Mouse (Mus musculus) kidney, embryonic 16.5 days (tissue): ENCODE measurements at regions not wholly inside any gene's neighbourhood (a gene's known extent, or its start where the extent isn't known, plus 50 kb on each side); places are given as distances from the start of the nearest gene placed in this dataset.

Source experiments
- ATAC-seq: fragments of 200-750 bp; cut with Nextera tagmentation; 2 replicates; pipeline ENCODE4 v1.8.0; 2017; ENCODE audit warnings: moderate TSS enrichment; ENCODE audit not compliant: low FRiP score, low TSS enrichment
- H3K27ac ChIP-seq: fragments of 300-500 bp; sonication (generic); 2 replicates; pipeline ENCODE4 v1.5.1; 2014; ENCODE audit warnings: low read length
- H3K27me3 ChIP-seq: fragments of 300-500 bp; sonication (generic); 2 replicates; pipeline ENCODE4 v1.6.1; 2014; ENCODE audit warnings: low read length, control low read depth, mixed read lengths; ENCODE audit not compliant: insufficient read depth
- H3K36me3 ChIP-seq: fragments of 300-500 bp; sonication (generic); 2 replicates; pipeline ENCODE4 v1.6.1; 2014; ENCODE audit warnings: low read length, control low read depth, mixed read lengths; ENCODE audit not compliant: insufficient read depth
- H3K4me1 ChIP-seq: fragments of 300-500 bp; sonication (generic); 2 replicates; pipeline ENCODE4 v1.6.1; 2014; ENCODE audit warnings: low read length, control low read depth, mixed read lengths; ENCODE audit not compliant: insufficient read depth
- H3K4me2 ChIP-seq: fragments of 300-500 bp; sonication (generic); replicated peaks from 2 replicates; pipeline ENCODE4 v1.6.1; 2014; ENCODE audit warnings: low read depth, low read length
- H3K4me3 ChIP-seq: fragments of 300-500 bp; sonication (generic); 2 replicates; pipeline ENCODE4 v1.5.1; 2014; ENCODE audit warnings: mild to moderate bottlenecking, low read length
- H3K9ac ChIP-seq: fragments of 300-500 bp; sonication (generic); replicated peaks from 2 replicates; pipeline ENCODE4 v1.6.1; 2014; ENCODE audit warnings: low read length
- H3K9me3 ChIP-seq: fragments of 300-500 bp; sonication (generic); 2 replicates; pipeline ENCODE4 v1.6.1; 2016; ENCODE audit warnings: low read length, control low read depth
- WGBS: fragments of 180-500 bp; shearing (Covaris S2); extraction: QIAGEN DNeasy Blood & Tissue Kit; methylation state at CpG from one replicate; pipeline ENCODE4 v1.1.7; 2014; 5-methylcytosine and 5-hydroxymethylcytosine counted together

DNA sequence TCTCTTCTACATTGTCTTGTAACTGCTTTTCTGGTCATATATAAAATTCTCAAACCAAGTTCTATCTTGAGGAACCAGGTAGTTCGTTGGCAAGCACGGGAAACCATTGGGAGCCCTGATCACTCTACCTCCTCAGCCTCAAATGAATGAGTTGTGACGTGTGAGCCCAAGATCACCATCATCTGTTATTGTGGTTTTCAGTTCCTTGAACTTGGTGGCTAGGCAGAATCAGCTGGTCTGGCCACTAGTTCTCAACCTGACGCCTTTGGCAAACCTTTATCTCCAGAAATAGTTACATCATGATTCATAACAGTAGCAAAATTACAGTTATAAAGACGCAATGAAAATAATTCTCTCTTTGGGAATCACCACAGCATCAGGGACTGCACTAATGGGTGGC is 209.7 kb upstream of the Dusp10 start:
- Histone ChIP-seq H3K9me3 (no peaks in the 10 kb centered on the region), H3K4me1 (no peaks in the 10 kb centered on the region), H3K36me3 (no peaks in the 10 kb centered on the region), H3K27ac (no peak overlapping the region), H3K9ac (no peak overlapping the region), H3K4me2 (no peak overlapping the region), H3K27me3 (no peaks in the 10 kb centered on the region), H3K4me3 (no peak overlapping the region)
- WGBS, result 79% methylated on average over 5 of the region's 5 CpGs
- no peak for ATAC-seq

DNA sequence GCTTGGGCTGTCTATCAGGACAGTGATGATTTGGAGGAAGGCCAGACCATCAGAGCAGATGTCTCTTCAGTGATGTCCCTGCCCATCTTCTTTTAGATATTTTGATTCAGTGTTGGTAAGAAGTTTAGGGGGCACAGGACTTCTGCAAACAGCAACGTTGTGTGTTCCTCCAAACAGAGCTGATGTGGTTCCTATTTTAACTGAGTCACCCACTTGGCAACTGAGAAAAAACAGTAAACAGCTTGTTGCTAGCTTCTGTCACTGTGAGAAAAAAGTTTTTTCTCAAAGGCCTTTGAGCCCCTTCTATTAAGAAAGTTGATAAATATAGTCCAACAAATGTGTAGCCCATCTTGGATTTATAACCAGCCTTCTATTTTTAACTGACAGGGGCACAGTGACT is 209.3 kb upstream of the Dusp10 start:
- H3K4me3 ChIP-seq, result no peak overlapping the region
- H3K9me3 ChIP-seq, result no peaks in the 10 kb centered on the region
- no peaks in the 10 kb centered on the region for H3K4me1 ChIP-seq
- WGBS, result 78% methylated on average over 1 of the region's 1 CpGs
- H3K27ac ChIP-seq, result no peak overlapping the region
- no peak overlapping the region for H3K4me2 ChIP-seq
- H3K36me3 ChIP-seq, result no peaks in the 10 kb centered on the region
- H3K27me3 ChIP-seq, result no peaks in the 10 kb centered on the region
- no peak for ATAC-seq
- H3K9ac ChIP-seq, result no peak overlapping the region

DNA sequence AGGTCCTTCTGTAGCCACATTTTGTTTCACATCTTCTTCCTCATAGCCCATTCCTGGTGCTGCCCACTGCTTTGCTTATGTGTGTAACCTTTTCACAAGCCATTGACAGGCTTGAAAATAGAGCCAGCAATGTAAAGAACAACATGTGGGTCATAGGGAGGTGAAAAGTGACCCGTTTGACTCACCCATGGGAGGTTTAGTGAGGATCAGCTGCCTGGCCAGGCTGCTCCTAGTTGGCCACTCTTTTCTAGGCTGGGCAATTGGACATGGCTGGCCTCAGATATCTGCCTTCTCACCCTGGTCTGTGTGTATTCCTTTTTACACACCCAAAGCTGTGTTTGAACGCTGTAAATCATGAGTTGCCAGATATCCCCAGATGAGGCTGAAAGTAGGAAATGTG is 208.8 kb upstream of the Dusp10 start:
- Histone ChIP-seq H3K4me1 (no peaks in the 10 kb centered on the region), H3K27ac (no peak overlapping the region), H3K9ac (no peak overlapping the region), H3K4me2 (no peak overlapping the region), H3K9me3 (no peaks in the 10 kb centered on the region), H3K36me3 (no peaks in the 10 kb centered on the region), H3K4me3 (no peak overlapping the region), H3K27me3 (no peaks in the 10 kb centered on the region)
- no peak for ATAC-seq
- 56% methylated on average over 2 of the region's 2 CpGs for WGBS

- no peak overlapping the region for H3K27ac ChIP-seq
These were observed 206.0 kb upstream of the Dusp10 start for GRCm38 (mm10) chr1:183806864-183807730.

DNA sequence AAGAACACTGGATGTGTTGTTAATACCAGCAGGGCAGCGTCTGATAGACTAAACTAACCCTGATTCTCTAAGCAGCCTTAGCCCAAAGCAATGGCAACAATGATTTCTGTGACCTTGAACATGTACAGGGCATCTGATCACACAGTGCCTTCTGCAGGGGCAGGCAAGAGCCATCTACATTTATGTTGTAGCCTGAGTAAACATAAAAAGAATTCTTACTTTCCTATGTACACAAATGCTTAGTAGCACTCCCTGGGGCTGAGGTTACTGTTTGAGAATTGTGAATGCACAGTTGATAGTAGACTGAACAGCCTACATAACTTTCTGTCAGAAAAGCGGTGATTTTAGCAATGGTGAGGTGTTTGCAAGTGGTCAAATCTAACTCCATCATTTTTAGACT is 204.9 kb upstream of the Dusp10 start:
- no peak overlapping the region for H3K9ac ChIP-seq
- no peaks in the 10 kb centered on the region for H3K9me3 ChIP-seq
- WGBS, result 67% methylated on average over 2 of the region's 2 CpGs
- no peak overlapping the region for H3K27ac ChIP-seq
- H3K4me3 ChIP-seq, result no peak overlapping the region
- no peaks in the 10 kb centered on the region for H3K36me3 ChIP-seq
- no peaks in the 10 kb centered on the region for H3K4me1 ChIP-seq
- H3K4me2 ChIP-seq, result no peak overlapping the region
- no peaks in the 10 kb centered on the region for H3K27me3 ChIP-seq
- no peak for ATAC-seq

More at GRCm38 (mm10) chr1:183806864-183807730, 206.0 kb upstream of the Dusp10 start:
- H3K9ac ChIP-seq, result no peak overlapping the region
- H3K9me3 ChIP-seq, result no peaks in the 10 kb centered on the region
- WGBS, result 37% methylated on average over 8 of the region's 8 CpGs
- H3K27me3 ChIP-seq, result no peaks in the 10 kb centered on the region
- no peaks in the 10 kb centered on the region for H3K4me1 ChIP-seq
- no peak overlapping the region for H3K4me3 ChIP-seq
- ATAC-seq, result no peak
- no peaks in the 10 kb centered on the region for H3K36me3 ChIP-seq
- no peak overlapping the region for H3K4me2 ChIP-seq

DNA sequence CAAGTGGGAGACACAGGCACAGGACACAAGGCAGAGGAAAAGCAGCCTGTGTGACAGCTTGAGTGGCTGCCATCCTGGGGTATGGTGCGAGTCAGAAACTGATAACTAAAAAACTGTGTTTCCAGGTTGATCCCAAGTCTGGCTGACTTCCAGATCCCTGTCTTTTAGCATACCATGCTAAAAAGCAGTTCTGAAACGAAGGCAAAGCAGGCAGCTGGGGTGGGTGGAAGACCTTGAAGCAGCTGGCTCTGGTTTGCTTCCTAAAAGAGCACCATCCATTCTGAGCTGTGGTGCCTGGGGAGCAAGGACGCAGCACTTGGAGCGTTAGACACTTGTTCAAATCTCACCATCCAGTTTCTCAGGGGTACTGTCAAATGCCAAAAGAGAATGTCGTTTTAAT is 192.5 kb upstream of the Dusp10 start:
- H3K27me3 ChIP-seq, result no peaks in the 10 kb centered on the region
- H3K9me3 ChIP-seq, result no peaks in the 10 kb centered on the region
- ATAC-seq, result no peak
- H3K27ac ChIP-seq, result no peak overlapping the region
- no peak overlapping the region for H3K4me3 ChIP-seq
- H3K4me2 ChIP-seq, result no peak overlapping the region
- no peak overlapping the region for H3K9ac ChIP-seq
- H3K4me1 ChIP-seq, result no peaks in the 10 kb centered on the region
- 64% methylated on average over 5 of the region's 5 CpGs for WGBS
- H3K36me3 ChIP-seq, result no peaks in the 10 kb centered on the region

GRCm38 (mm10) chr1:183826300-183826699 is 186.8 kb upstream of the Dusp10 start:
- 54% methylated on average over 4 of the region's 4 CpGs for WGBS
- Histone ChIP-seq H3K27ac (no peak overlapping the region), H3K4me2 (no peak overlapping the region), H3K4me1 (no peaks in the 10 kb centered on the region), H3K4me3 (no peak overlapping the region), H3K9me3 (no peaks in the 10 kb centered on the region), H3K27me3 (no peaks in the 10 kb centered on the region), H3K36me3 (no peaks in the 10 kb centered on the region), H3K9ac (no peak overlapping the region)
- no peak for ATAC-seq

- Histone ChIP-seq H3K9me3 (no peaks in the 10 kb centered on the region), H3K4me2 (no peak overlapping the region), H3K9ac (no peak overlapping the region), H3K36me3 (no peaks in the 10 kb centered on the region), H3K27ac (no peak overlapping the region), H3K4me1 (no peaks in the 10 kb centered on the region), H3K4me3 (no peak overlapping the region), H3K27me3 (no peaks in the 10 kb centered on the region)
- no peak for ATAC-seq
- 79% methylated on average over 4 of the region's 4 CpGs for WGBS
These were observed 168.0 kb upstream of the Dusp10 start for GRCm38 (mm10) chr1:183845135-183845534.

DNA sequence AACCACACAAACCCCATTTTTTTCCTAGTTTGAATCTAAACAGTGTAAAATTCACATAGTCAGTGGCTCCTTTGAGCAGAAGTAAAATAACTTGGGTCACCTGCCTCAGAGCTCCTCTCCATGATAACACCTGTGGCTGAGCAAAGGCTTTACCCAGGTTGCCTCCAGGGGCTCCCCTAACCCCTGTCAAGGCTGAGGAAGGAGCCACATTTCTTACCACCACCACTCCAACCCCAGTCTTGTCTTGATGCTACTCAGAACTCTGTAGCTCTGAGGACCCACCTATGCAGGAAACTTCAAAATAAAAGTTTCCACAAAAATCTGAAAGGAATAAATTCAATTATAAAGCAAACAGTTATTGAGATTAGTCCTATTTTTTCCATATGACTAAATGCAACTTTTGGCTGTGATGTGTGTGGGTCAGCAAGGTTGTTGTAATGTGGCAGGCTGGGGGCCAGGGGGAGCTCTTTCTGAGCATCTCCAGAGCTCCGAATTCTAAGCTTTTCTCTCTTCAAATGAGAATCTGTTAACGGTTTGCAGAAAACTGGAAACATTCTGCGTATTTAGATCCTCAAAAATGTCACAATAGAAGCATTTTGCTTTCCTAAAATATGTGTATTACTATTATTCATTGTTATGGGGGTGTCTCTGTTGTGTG is 159.0 kb upstream of the Dusp10 start:
- Histone ChIP-seq H3K4me2 (no peak overlapping the region), H3K27me3 (no peaks in the 10 kb centered on the region), H3K9ac (no peak overlapping the region), H3K36me3 (no peaks in the 10 kb centered on the region), H3K27ac (no peak overlapping the region), H3K4me3 (no peak overlapping the region), H3K9me3 (no peaks in the 10 kb centered on the region), H3K4me1 (no peaks in the 10 kb centered on the region)
- WGBS, result 76% methylated on average over 3 of the region's 3 CpGs
- ATAC-seq, result no peak

GRCm38 (mm10) chr1:183865111-183865510 is 148.0 kb upstream of the Dusp10 start:
- WGBS, result 48% methylated on average over 4 of the region's 4 CpGs

More at GRCm38 (mm10) chr1:183865111-183865510, 148.0 kb upstream of the Dusp10 start:
- Histone ChIP-seq H3K36me3 (no peaks in the 10 kb centered on the region), H3K27me3 (no peaks in the 10 kb centered on the region), H3K4me2 (no peak overlapping the region), H3K4me1 (no peaks in the 10 kb centered on the region), H3K27ac (no peak overlapping the region), H3K4me3 (no peak overlapping the region), H3K9me3 (no peaks in the 10 kb centered on the region), H3K9ac (no peak overlapping the region)
- no peak for ATAC-seq
